Mouse (Mus musculus): ENCODE data around the gene Hnrnpr.

- TF ChIP-seq CTCF (IDR thresholded peaks at IDR 0.05; ENCODE audit: borderline replicate concordance, control insufficient read depth, extremely low read depth, insufficient read depth, low read length, poor library complexity) (no peak), POLR2A (IDR thresholded peaks at IDR 0.05; ENCODE audit: control insufficient read depth, extremely low read depth, insufficient read depth, low read length, poor library complexity) (no peak)
These were observed 6.6 kb upstream of the Hnrnpr start for GRCm38 (mm10) chr4:136304181-136304580.
